Mouse (Mus musculus) C2C12 (cell line): Measurements from ENCODE around the gene Synpr. TPM values are rescaled to one million over a fixed set of nuclear protein-coding genes. Genes with fewer than 3 reads are reported as not detected.

Experiments used
- H3K27me3 ChIP-seq: one replicate; pipeline ENCODE4 v1.6.1; 2011; ENCODE audit not compliant: control insufficient read depth, insufficient read depth, insufficient read length
- H3K36me3 ChIP-seq: one replicate; pipeline ENCODE4 v1.6.1; 2011; ENCODE audit not compliant: control insufficient read depth, insufficient read depth
- H3K4me3 ChIP-seq: one replicate; pipeline ENCODE4 v1.5.1; 2011; ENCODE audit warnings: mild to moderate bottlenecking, control low read depth; ENCODE audit not compliant: poor library complexity, insufficient read depth, severe bottlenecking
- H3K79me2 ChIP-seq: one replicate; pipeline ENCODE4 v1.6.1; 2011; ENCODE audit not compliant: control insufficient read depth, insufficient read depth
- H3K79me3 ChIP-seq: one replicate; pipeline ENCODE4 v1.6.1; 2011; ENCODE audit warnings: low read depth, control low read depth
- H3ac ChIP-seq: one replicate; pipeline ENCODE3; 2011; ENCODE audit warnings: low read depth; ENCODE audit not compliant: control insufficient read depth, insufficient read length
- CEBPB ChIP-seq: IDR thresholded peaks from one replicate; pipeline ENCODE4 v1.6.1; 2011; ENCODE audit warnings: low read depth, mild to moderate bottlenecking, control low read depth, moderate library complexity
- CTCF ChIP-seq: IDR thresholded peaks from one replicate; pipeline ENCODE4 v1.5.1; 2011; ENCODE audit not compliant: control insufficient read depth, insufficient read depth, insufficient read length
- FOSL1 ChIP-seq: IDR thresholded peaks from one replicate; pipeline ENCODE4 v1.8.0; 2011; ENCODE audit warnings: mild to moderate bottlenecking, low read length; ENCODE audit not compliant: poor library complexity, insufficient read depth, severe bottlenecking
- MAX ChIP-seq: IDR thresholded peaks from one replicate; pipeline ENCODE4 v1.6.1; 2011; ENCODE audit warnings: mild to moderate bottlenecking, control low read depth
- MYOD1 ChIP-seq: IDR thresholded peaks from one replicate; pipeline ENCODE4 v1.6.1; 2011; ENCODE audit warnings: low read depth; ENCODE audit not compliant: control insufficient read depth, insufficient read length
- MYOG ChIP-seq: IDR thresholded peaks from one replicate; pipeline ENCODE4 v1.6.1; 2011; ENCODE audit not compliant: control insufficient read depth, insufficient read length; ENCODE audit errors: extremely low read depth
- USF1 ChIP-seq: IDR thresholded peaks from one replicate; pipeline ENCODE4 v1.6.1; 2011; ENCODE audit warnings: low read depth, mild to moderate bottlenecking, control low read depth, moderate library complexity
- polyA plus RNA-seq: library from polyadenylated mRNA; unstranded; fragments of >200 nt; fragmentation: generic; extraction: Trizol; gene quantifications from one replicate; pipeline ENCODE4 v1.2.1, GENCODE M21; 2012; ENCODE audit warnings: missing spikeins

Gene Synpr
- polyA plus RNA-seq, 1 experiment: not detected

DNA sequence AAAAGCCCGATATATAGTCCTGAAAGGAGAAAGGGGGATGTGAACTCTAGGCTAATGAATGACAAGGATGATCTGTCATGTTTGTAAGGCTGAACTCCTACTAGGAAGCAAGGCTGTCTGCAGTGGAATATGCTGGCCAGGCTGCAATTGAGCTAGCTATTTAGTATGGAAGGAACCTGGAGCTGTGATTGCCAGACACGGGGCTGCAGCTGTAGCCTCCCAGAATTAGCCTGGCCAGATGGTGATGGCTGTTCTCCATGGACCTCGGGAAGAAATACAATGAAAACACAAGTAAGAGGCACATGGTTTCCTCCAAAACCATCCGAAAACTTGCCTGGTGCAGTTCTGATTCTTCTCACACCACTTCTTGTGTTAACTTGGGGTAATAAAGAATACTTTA is 51.6 kb downstream of the Synpr start:
- no peak for TF ChIP-seq CTCF
- no peak for TF ChIP-seq CEBPB
- no peak for TF ChIP-seq MYOD1
- TF ChIP-seq MYOG: no peak
- no peak for TF ChIP-seq USF1
- TF ChIP-seq FOSL1: no peak
- TF ChIP-seq MAX: no peak
- Histone ChIP-seq H3K79me2 (no peaks in the 10 kb centered on the region), H3K36me3 (no peaks in the 10 kb centered on the region), H3K79me3 (no peaks in the 10 kb centered on the region), H3K4me3 (no peak overlapping the region), H3K27me3 (no peaks in the 10 kb centered on the region), H3ac (no peak overlapping the region)

DNA sequence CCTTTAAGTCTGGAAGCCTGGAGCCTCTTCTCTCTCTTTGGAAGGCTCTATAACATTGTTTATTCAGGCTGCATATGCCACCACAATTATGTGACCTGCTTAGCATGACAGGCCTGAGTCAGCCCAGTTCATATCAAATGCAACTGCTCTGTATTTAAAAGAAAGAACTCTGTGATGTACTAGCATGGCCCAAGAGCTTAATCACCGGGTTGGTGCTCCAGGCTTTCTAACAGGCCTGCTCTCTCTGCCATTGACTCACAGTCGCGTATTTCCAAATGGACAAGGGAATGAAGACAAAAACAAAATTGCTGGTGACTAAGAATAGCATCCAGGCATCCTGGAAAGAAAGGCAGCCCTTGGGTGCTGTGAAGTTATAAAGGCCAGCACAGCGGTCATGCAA is 56.1 kb downstream of the Synpr start:
- Histone ChIP-seq H3ac (no peak overlapping the region), H3K27me3 (no peaks in the 10 kb centered on the region), H3K79me2 (no peaks in the 10 kb centered on the region), H3K4me3 (no peak overlapping the region), H3K79me3 (no peaks in the 10 kb centered on the region), H3K36me3 (no peaks in the 10 kb centered on the region)
- TF ChIP-seq MYOG (no peak), FOSL1 (no peak), MAX (no peak), MYOD1 (no peak), USF1 (no peak), CEBPB (no peak), CTCF (no peak)

DNA sequence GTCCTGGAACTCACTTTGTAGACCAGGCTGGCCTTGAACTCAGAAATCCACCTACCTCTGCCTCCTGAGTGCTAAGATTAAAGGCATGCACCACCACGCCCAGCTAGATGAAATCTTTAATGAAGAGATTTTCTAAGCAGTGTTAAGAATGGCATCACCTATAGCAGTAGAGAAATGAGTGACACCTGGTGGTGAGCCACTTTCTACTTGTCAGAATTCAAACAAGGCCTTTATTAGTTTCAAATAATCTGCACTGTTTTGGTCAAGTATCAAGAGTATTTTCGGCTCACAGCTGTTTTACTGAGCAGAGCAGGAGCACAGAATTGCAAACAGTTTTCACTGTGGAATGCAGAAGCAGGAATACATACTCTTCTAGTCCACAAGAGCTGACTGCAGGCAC is 59.7 kb downstream of the Synpr start:
- H3K79me2 ChIP-seq: no peaks in the 10 kb centered on the region
- no peak overlapping the region for H3ac ChIP-seq
- no peak for TF ChIP-seq MAX
- TF ChIP-seq MYOG: no peak
- TF ChIP-seq CEBPB: no peak
- TF ChIP-seq USF1: no peak
- no peak for TF ChIP-seq FOSL1
- TF ChIP-seq MYOD1: no peak
- H3K36me3 ChIP-seq: no peaks in the 10 kb centered on the region
- no peaks in the 10 kb centered on the region for H3K27me3 ChIP-seq
- H3K79me3 ChIP-seq: no peaks in the 10 kb centered on the region
- H3K4me3 ChIP-seq: no peak overlapping the region

DNA sequence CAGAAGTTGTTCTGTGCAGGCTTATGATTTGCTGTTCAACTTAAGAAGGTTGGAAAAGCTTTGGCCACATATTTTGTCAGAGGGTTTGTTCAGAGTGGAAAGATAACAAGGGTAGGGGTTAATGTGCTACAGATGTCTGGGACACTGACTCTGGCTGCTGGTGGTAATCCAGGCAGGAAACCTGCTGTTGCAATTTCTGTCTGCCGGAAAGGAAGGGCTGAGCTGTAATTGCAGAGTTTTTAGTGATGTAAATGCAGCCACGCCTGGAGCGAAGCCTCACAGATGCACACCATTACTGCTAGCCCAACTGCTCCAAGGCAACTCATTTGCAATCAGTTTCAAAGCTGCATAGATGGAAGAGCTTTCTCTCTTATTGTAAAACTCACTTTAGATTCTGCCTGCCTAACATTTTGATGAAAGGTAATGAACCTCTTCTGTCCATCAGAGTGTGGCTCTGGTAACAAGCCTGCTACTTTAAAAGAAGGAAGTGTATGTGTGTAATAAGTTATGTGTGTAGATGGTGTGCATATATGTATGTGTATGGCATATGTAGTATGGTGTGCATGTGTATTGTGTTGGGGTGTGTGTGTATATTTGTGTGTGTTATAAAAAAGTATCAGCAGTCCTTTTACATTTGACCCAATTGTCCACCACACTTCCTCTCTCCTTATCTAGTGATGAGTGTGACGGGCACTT is 64.7 kb downstream of the Synpr start:
- no peaks in the 10 kb centered on the region for H3K79me2 ChIP-seq
- H3ac ChIP-seq: no peak overlapping the region
- no peak overlapping the region for H3K4me3 ChIP-seq
- no peak for TF ChIP-seq USF1
- TF ChIP-seq CEBPB: no peak
- TF ChIP-seq MYOD1: no peak
- no peak for TF ChIP-seq FOSL1
- TF ChIP-seq CTCF: no peak
- no peak for TF ChIP-seq MYOG
- no peak for TF ChIP-seq MAX
- H3K27me3 ChIP-seq: no peaks in the 10 kb centered on the region
- H3K79me3 ChIP-seq: no peaks in the 10 kb centered on the region
- H3K36me3 ChIP-seq: no peaks in the 10 kb centered on the region

DNA sequence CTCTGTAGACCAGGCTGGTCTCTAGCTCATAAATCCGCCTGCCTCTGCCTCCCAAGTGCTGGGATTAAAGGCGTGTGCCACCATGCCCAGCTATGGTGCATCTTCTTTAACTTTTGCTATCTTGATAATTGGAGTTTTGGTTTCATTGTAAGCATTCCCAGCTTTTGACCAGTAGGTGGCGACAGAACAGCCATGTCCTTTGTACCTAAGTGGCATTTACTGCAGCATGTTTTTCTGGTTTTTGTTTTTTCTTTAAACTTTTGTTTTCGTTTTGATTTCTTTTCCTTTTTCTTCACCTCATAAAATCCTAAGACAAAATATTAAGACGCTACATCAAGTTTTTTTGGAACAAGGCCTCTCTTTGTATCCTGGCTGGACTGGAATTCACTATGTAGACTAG is 69.6 kb downstream of the Synpr start:
- no peak overlapping the region for H3K4me3 ChIP-seq
- H3K27me3 ChIP-seq: no peaks in the 10 kb centered on the region
- no peak for TF ChIP-seq MYOD1
- peak; percentile 14 for TF ChIP-seq CTCF
- H3ac ChIP-seq: no peak overlapping the region
- H3K79me2 ChIP-seq: no peaks in the 10 kb centered on the region
- no peaks in the 10 kb centered on the region for H3K79me3 ChIP-seq
- H3K36me3 ChIP-seq: no peaks in the 10 kb centered on the region

DNA sequence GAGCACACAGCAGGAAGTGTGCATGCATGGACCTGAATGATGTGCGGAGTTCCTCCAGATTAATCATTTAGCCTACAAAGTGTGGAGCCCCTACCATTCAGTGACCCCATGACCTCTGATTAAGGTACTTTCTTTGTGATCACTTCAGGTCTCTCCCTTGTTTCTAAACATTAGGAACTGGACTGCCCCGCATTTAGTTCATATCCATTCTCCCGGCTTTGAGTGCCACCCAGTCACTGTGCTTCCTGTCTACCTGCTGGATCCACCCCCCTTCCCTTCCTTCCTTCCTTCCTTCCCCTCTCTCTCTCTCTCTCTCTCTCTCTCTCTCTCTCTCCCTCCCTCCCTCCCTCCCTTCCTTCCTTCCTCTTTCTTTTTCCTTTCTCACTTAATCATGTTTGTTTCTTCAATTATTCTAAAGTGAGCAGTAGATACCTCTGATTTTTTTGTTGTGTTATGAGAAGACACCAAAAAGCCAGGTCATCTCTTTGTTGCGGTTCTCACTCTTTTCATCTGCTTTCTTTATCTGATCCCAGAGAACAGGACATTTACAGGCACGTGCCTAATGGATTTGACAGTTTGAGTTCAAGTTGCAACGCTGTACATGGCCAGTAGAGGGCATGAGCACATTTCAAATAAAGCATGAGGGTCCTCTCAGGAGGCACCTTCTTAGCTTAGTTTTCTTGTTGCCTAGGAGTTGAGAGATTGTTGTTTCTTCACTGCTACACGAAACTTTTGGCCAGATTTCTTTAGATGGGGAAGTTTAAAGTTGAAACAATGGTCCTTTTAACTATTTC is 71.2 kb downstream of the Synpr start:
- no peaks in the 10 kb centered on the region for H3K79me2 ChIP-seq
- no peaks in the 10 kb centered on the region for H3K79me3 ChIP-seq
- H3K36me3 ChIP-seq: no peaks in the 10 kb centered on the region
- no peaks in the 10 kb centered on the region for H3K27me3 ChIP-seq
- TF ChIP-seq CEBPB (no peak), MAX (no peak), MYOD1 (no peak), CTCF (no peak), USF1 (peak; percentile 36), FOSL1 (no peak)
- H3K4me3 ChIP-seq: no peak overlapping the region
- no peak overlapping the region for H3ac ChIP-seq
